Mouse (Mus musculus) embryonic fibroblast, embryonic 13.5 days (primary cell): ENCODE data around the gene Odaph. TPM values are rescaled to one million over a fixed set of nuclear protein-coding genes. Genes with fewer than 3 reads are reported as not detected.

Experiments
- H3K27ac ChIP-seq: 2 replicates; pipeline ENCODE4 v1.5.1; 2012; ENCODE audit warnings: low read length, control low read depth, inconsistent platforms; ENCODE audit not compliant: insufficient read depth
- H3K4me1 ChIP-seq: 2 replicates; pipeline ENCODE4 v1.6.1; 2011; ENCODE audit warnings: low read length; ENCODE audit not compliant: control insufficient read depth, insufficient read depth
- H3K4me3 ChIP-seq: 2 replicates; pipeline ENCODE4 v1.5.1; 2011; ENCODE audit warnings: mild to moderate bottlenecking, control low read depth, low read length; ENCODE audit not compliant: insufficient read depth
- CTCF ChIP-seq: IDR thresholded peaks from 2 replicates; pipeline ENCODE4 v1.5.1; 2011; ENCODE audit warnings: mild to moderate bottlenecking, control low read depth, low read length, moderate library complexity, borderline replicate concordance; ENCODE audit not compliant: insufficient read depth
- POLR2A ChIP-seq: IDR thresholded peaks from 2 replicates; pipeline ENCODE4 v1.6.1; 2011; ENCODE audit warnings: low read depth, mild to moderate bottlenecking, control low read depth, low read length, moderate library complexity
- polyA plus RNA-seq: library from polyadenylated mRNA; stranded (reverse); fragments of >200 nt; gene quantifications from 2 replicates; pipeline ENCODE4 v1.2.4, GENCODE M21; 2011; ENCODE audit warnings: low read depth; ENCODE audit not compliant: missing spikeins, insufficient read length

Odaph gene
- polyA plus RNA-seq, 1 experiment = 0.93 TPM

GRCm38 (mm10) chr5:91985721-91986120, 1.6 kb upstream of the Odaph start:
- H3K27ac ChIP-seq = no peak overlapping the region
- peaks cover 4% of the 10 kb centered on the region; the same call in 1 of the 2 replicates for H3K4me1 ChIP-seq
- no peak overlapping the region for H3K4me3 ChIP-seq
- no peak for TF ChIP-seq CTCF
- no peak for TF ChIP-seq POLR2A

- H3K4me1 ChIP-seq = peaks cover 4% of the 10 kb centered on the region; the same call in 1 of the 2 replicates
- H3K4me3 ChIP-seq = no peak overlapping the region
- no peak overlapping the region for H3K27ac ChIP-seq
- TF ChIP-seq POLR2A = no peak
- no peak for TF ChIP-seq CTCF
Measured at GRCm38 (mm10) chr5:91987799-91988198, 524 bp downstream of the Odaph start.

- Histone ChIP-seq H3K27ac (no peak overlapping the region), H3K4me3 (no peak overlapping the region), H3K4me1 (peaks cover 4% of the 10 kb centered on the region; the same call in 1 of the 2 replicates)
- TF ChIP-seq POLR2A (no peak), CTCF (no peak)
Measured at GRCm38 (mm10) chr5:91989261-91989660, 2.0 kb downstream of the Odaph start.

GRCm38 (mm10) chr5:91991191-91991937, 4.1 kb downstream of the Odaph start:
- Histone ChIP-seq H3K4me1 (peaks cover 4% of the 10 kb centered on the region; the same call in 1 of the 2 replicates), H3K27ac (no peak overlapping the region), H3K4me3 (no peak overlapping the region)
- no peak for TF ChIP-seq CTCF
- TF ChIP-seq POLR2A = no peak

GRCm38 (mm10) chr5:91993061-91993460, 5.8 kb downstream of the Odaph start:
- TF ChIP-seq POLR2A (no peak), CTCF (no peak)
- Histone ChIP-seq H3K27ac (no peak overlapping the region), H3K4me1 (no peaks in the 10 kb centered on the region), H3K4me3 (no peak overlapping the region)

GRCm38 (mm10) chr5:91994546-91994945, 7.3 kb downstream of the Odaph start:
- TF ChIP-seq CTCF (no peak), POLR2A (no peak)
- H3K4me3 ChIP-seq = no peak overlapping the region
- H3K4me1 ChIP-seq = no peaks in the 10 kb centered on the region
- H3K27ac ChIP-seq = no peak overlapping the region

- H3K27ac ChIP-seq = no peak overlapping the region
- no peak for TF ChIP-seq CTCF
- no peak for TF ChIP-seq POLR2A
- no peak overlapping the region for H3K4me3 ChIP-seq
- no peaks in the 10 kb centered on the region for H3K4me1 ChIP-seq
Measured at GRCm38 (mm10) chr5:92000770-92001169, 13.5 kb downstream of the Odaph start.

GRCm38 (mm10) chr5:92003011-92003410, 15.7 kb downstream of the Odaph start:
- H3K27ac ChIP-seq = no peak overlapping the region
- H3K4me3 ChIP-seq = no peak overlapping the region
- TF ChIP-seq CTCF (no peak), POLR2A (no peak)
- no peaks in the 10 kb centered on the region for H3K4me1 ChIP-seq

- no peaks in the 10 kb centered on the region for H3K4me1 ChIP-seq
- H3K27ac ChIP-seq = no peak overlapping the region
Measured at GRCm38 (mm10) chr5:92009827-92010226, 22.6 kb downstream of the Odaph start.

GRCm38 (mm10) chr5:92011756-92012155, 24.5 kb downstream of the Odaph start:
- Histone ChIP-seq H3K4me3 (no peak overlapping the region), H3K4me1 (no peaks in the 10 kb centered on the region), H3K27ac (no peak overlapping the region)
- TF ChIP-seq POLR2A (no peak), CTCF (no peak)

More at GRCm38 (mm10) chr5:92009827-92010226, 22.6 kb downstream of the Odaph start:
- no peak for TF ChIP-seq CTCF
- no peak for TF ChIP-seq POLR2A
- H3K4me3 ChIP-seq = no peak overlapping the region
